Mouse (Mus musculus) G1E (cell line): ENCODE measurements around the gene Parp9. TPM values are rescaled to one million over a fixed set of nuclear protein-coding genes. Genes with fewer than 3 reads are reported as not detected.

Experiments used
- ATAC-seq: 2 replicates; pipeline ENCODE4 v1.8.0; 2016; ENCODE audit warnings: mild to moderate bottlenecking; ENCODE audit not compliant: insufficient number of reproducible peaks, poor library complexity, low FRiP score, severe bottlenecking; ENCODE audit errors: extremely low read depth
- DNase-seq: peaks from one replicate; pipeline ENCODE4 v3.0.0; 2012; ENCODE audit warnings: low spot score
- H3K27me3 ChIP-seq: 2 replicates; pipeline ENCODE4 v1.6.1; 2012; ENCODE audit warnings: mild to moderate bottlenecking, low read length, inconsistent platforms; ENCODE audit not compliant: insufficient read depth
- H3K36me3 ChIP-seq: replicated peaks from 2 replicates; pipeline ENCODE3; 2012; ENCODE audit warnings: mild to moderate bottlenecking, inconsistent platforms
- H3K4me1 ChIP-seq: 2 replicates; pipeline ENCODE4 v1.6.1; 2012; ENCODE audit warnings: low read depth, low read length, inconsistent platforms, mixed read lengths; ENCODE audit not compliant: insufficient read depth
- H3K4me3 ChIP-seq: 2 replicates; pipeline ENCODE4 v1.5.1; 2012; ENCODE audit warnings: low read depth, mild to moderate bottlenecking, inconsistent platforms, low read length, moderate library complexity, mixed read lengths
- H3K9me3 ChIP-seq: replicated peaks from 2 replicates; pipeline ENCODE4 v1.6.1; 2012; ENCODE audit warnings: inconsistent platforms
- CTCF ChIP-seq: IDR thresholded peaks from 2 replicates; pipeline ENCODE4 v1.5.1; 2012; ENCODE audit warnings: low read depth, low read length, inconsistent platforms, mixed read lengths
- GATA1 ChIP-seq: IDR thresholded peaks from 2 replicates; pipeline ENCODE4 v1.6.1; 2012; ENCODE audit warnings: borderline replicate concordance, low read length, inconsistent platforms, mixed read lengths
- GATA2 ChIP-seq: IDR thresholded peaks from 2 replicates; pipeline ENCODE4 v1.6.1; 2012; ENCODE audit warnings: low read depth, low read length, inconsistent platforms, borderline replicate concordance
- POLR2AphosphoS5 ChIP-seq: IDR thresholded peaks from 2 replicates; pipeline ENCODE4 v1.6.1; 2012; ENCODE audit warnings: low read depth, low read length, inconsistent platforms; ENCODE audit not compliant: insufficient replicate concordance
- TAL1 ChIP-seq: conservative IDR thresholded peaks from 2 replicates; pipeline ENCODE4 v1.6.1; 2012; ENCODE audit warnings: low read depth, low read length, inconsistent platforms, mixed read lengths
- polyA plus RNA-seq: library from polyadenylated mRNA; stranded (reverse); fragments of >175 nt; gene quantifications from 2 replicates; pipeline ENCODE4 v1.2.3, GENCODE M21; 2012
- total RNA-seq, 2 experiments: library from RNA; stranded (forward) in 1 of 2; stranded (reverse) in 1 of 2; fragments of 200-1000 nt in 1 of 2; fragments of >200 nt in 1 of 2; fragmentation: Nextera tagmentation in 1 of 2; gene quantifications; 2 replicates each; pipeline ENCODE4 v1.2.3; 2014 to 2017

The Parp9 gene
- total and polyA plus RNA-seq, 3 experiments, result 2.1 to 36.4 (median 13.5) TPM

- DNase-seq, result no peak
- peaks cover 57% of the 10 kb centered on the region for H3K4me1 ChIP-seq
- no peak overlapping the region for H3K4me3 ChIP-seq
- H3K36me3 ChIP-seq, result no peaks in the 10 kb centered on the region
- TF ChIP-seq GATA2, result no peak
- TF ChIP-seq POLR2AphosphoS5, result no peak
- no peak for TF ChIP-seq CTCF
- TF ChIP-seq GATA1, result no peak
- TF ChIP-seq TAL1, result no peak
- peaks cover 11% of the 10 kb centered on the region for H3K9me3 ChIP-seq
- no peak for ATAC-seq
- H3K27me3 ChIP-seq, result no peaks in the 10 kb centered on the region
These were observed 30.7 kb upstream of the Parp9 start for GRCm38 (mm10) chr16:35907432-35908201.

DNA sequence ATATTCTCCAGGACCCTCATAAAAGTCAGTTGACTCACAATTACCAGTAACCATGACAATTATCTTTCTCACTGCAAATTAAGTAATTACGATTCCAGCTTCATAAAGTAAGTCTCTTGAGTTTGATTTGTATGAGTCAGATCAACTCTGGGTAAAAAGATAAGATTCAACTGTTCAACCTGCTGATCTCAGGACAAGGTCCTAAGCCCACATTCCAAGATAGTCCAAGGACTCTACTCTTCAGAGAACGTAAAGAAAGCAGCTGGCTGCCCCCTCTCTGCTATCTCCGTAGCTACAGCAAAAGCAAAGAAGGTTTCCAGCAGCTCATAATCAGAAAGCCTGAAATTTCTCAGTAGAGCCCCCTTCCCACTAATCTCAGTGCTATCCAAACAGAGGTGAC lies 26.8 kb upstream of the Parp9 start:
- 0 out of 2 replicates have a peak, but pooled peaks have one; percentile 6 for ATAC-seq
- no peaks in the 10 kb centered on the region for H3K27me3 ChIP-seq
- DNase-seq, result no peak
- H3K36me3 ChIP-seq, result no peaks in the 10 kb centered on the region
- TF ChIP-seq TAL1, result no peak
- no peak for TF ChIP-seq CTCF
- TF ChIP-seq POLR2AphosphoS5, result no peak
- no peak overlapping the region for H3K4me3 ChIP-seq
- H3K4me1 ChIP-seq, result peaks cover 35% of the 10 kb centered on the region
- peaks cover 7% of the 10 kb centered on the region for H3K9me3 ChIP-seq

GRCm38 (mm10) chr16:35913526-35913925 lies 24.7 kb upstream of the Parp9 start:
- peaks cover 27% of the 10 kb centered on the region for H3K4me1 ChIP-seq
- no peak overlapping the region for H3K4me3 ChIP-seq
- H3K36me3 ChIP-seq, result no peaks in the 10 kb centered on the region
- ATAC-seq (no peak), DNase-seq (no peak)
- no peaks in the 10 kb centered on the region for H3K27me3 ChIP-seq
- no peak for TF ChIP-seq POLR2AphosphoS5
- TF ChIP-seq TAL1, result no peak
- no peak for TF ChIP-seq CTCF
- H3K9me3 ChIP-seq, result peaks cover 7% of the 10 kb centered on the region

DNA sequence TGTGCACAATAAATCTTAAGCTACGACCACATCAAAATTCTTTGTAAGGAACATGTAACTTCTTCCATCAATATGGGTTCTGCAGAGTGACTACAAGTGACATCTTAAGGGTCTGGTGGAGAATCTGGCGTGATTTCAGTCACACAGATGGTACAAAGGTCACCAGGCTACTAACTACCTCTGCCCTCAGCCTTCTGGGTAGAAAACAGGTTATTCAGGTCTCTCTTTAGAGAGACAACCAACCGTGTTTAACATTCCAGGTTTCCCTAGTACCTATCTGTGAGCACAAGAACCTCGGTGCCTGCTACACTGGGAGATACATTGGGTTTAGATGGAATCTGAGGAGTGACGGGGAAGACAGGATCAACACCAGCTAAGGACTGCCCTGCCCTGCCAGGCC lies 24.0 kb upstream of the Parp9 start:
- Histone ChIP-seq H3K4me3 (no peak overlapping the region), H3K36me3 (no peaks in the 10 kb centered on the region), H3K27me3 (no peaks in the 10 kb centered on the region), H3K9me3 (peaks cover 7% of the 10 kb centered on the region), H3K4me1 (peaks cover 32% of the 10 kb centered on the region)
- TF ChIP-seq GATA1, result no peak
- no peak for TF ChIP-seq TAL1
- TF ChIP-seq GATA2, result no peak
- TF ChIP-seq CTCF, result no peak
- no peak for TF ChIP-seq POLR2AphosphoS5
- DNase-seq, result no peak
- ATAC-seq, result no peak

- DNase-seq (no peak), ATAC-seq (no peak)
- Histone ChIP-seq H3K9me3 (no peaks in the 10 kb centered on the region), H3K36me3 (no peaks in the 10 kb centered on the region), H3K4me3 (no peak overlapping the region), H3K4me1 (peaks cover 7% of the 10 kb centered on the region), H3K27me3 (no peaks in the 10 kb centered on the region)
- no peak for TF ChIP-seq GATA2
- TF ChIP-seq CTCF, result no peak
- no peak for TF ChIP-seq POLR2AphosphoS5
- TF ChIP-seq TAL1, result no peak
- no peak for TF ChIP-seq GATA1
These were observed 19.3 kb upstream of the Parp9 start for GRCm38 (mm10) chr16:35918721-35919543.

- H3K4me1 ChIP-seq, result peaks cover 7% of the 10 kb centered on the region
- ATAC-seq (no peak), DNase-seq (no peak)
- H3K9me3 ChIP-seq, result no peaks in the 10 kb centered on the region
- H3K27me3 ChIP-seq, result no peaks in the 10 kb centered on the region
- peaks cover 6% of the 10 kb centered on the region for H3K36me3 ChIP-seq
- H3K4me3 ChIP-seq, result no peak overlapping the region
- TF ChIP-seq GATA1, result no peak
These were observed 16.5 kb upstream of the Parp9 start for GRCm38 (mm10) chr16:35921676-35922235.
